Mouse (Mus musculus): Measurements from ENCODE around the gene Gab2.

DNA sequence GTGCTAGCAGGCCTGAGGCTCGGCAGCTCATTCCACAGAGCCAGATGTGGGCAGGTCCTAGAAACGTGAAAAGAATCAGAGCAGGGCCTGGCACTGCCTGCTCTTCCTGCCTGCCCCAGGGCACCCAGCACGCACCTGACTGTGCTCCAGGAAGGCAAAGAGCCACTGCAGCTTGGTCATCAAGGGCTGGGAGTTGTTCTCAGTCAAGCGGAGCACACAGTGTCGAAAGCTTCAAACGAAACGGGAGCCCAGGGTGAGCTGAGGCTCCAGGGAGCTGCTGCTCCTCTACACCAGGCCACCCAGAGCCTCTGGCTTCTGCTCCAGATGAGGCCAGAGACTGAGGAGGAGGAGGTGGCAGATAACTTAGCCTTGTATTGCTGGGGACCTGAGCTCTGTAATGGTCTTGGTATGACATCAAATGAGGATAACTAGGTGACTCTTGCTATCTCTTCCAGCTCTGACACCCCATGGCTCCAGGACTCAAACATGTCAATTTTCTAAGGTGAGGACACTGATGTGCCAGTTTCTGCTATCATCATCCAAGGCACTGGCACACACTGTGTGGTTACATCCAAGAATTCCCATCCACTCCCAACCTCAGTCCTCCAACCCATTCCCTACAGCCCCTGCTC is 232.1 kb downstream of the Gab2 start:
- TF ChIP-seq POLR2A (IDR thresholded peaks at IDR 0.05; ENCODE audit: control insufficient read depth, extremely low read depth, insufficient read depth, low read length, poor library complexity) (no peak), CTCF (IDR thresholded peaks at IDR 0.05; ENCODE audit: borderline replicate concordance, control insufficient read depth, extremely low read depth, insufficient read depth, low read length, poor library complexity) (no peak)
